ENCODE assay signal across 7 mouse cellular contexts in genomic region chr7:19517652-19518365, GRCm38 (mm10). TPM values are rescaled to one million over a fixed set of nuclear protein-coding genes. Genes with fewer than 3 reads are reported as not detected.
A peak's percentile ranks its signal among the peaks of the same experiment; 100 is the strongest.
DNase-seq lines count a peak whose midpoint lies in the region; ATAC-seq and TF ChIP-seq lines count a peak whose summit lies in the region.

Gene Nkpd1 (plus strand): TSS chr7:19517838.

- peak within 1 kb of the TSS; percentile 22; the same call in 1 of the 2 replicates for H3K9ac ChIP-seq in forebrain, postnatal 0 days
- 0 out of 2 replicates have a peak within 1 kb of the TSS, but pooled peaks have one; percentile 2 for H3K9ac ChIP-seq in lung, embryonic 15.5 days

- 5% methylated on average over 27 of the region's 29 CpGs for WGBS in lung, adult 2 months
- 4% methylated on average over 22 of the region's 29 CpGs for WGBS in forebrain, postnatal 0 days
- WGBS in lung, embryonic 15.5 days, result 4% methylated on average over 21 of the region's 29 CpGs
- 5% methylated on average over 21 of the region's 29 CpGs for WGBS in thymus, adult 2 months

- H3K9me3 ChIP-seq in forebrain, postnatal 0 days (ENCODE audit: low read length), result no peaks in the 10 kb centered on the region
- no peaks in the 10 kb centered on the region for H3K9me3 ChIP-seq in lung, embryonic 15.5 days

- no peak within 1 kb of the TSS for H3K4me3 ChIP-seq in lung, adult 2 months (replicated peaks; ENCODE audit: extremely low read depth, low read depth, low read length)
- H3K4me3 ChIP-seq in forebrain, postnatal 0 days (ENCODE audit: low read depth, low read length), result peak within 1 kb of the TSS; percentile 17; the same call in 1 of the 2 replicates
- H3K4me3 ChIP-seq in lung, embryonic 15.5 days, result no peak within 1 kb of the TSS
- H3K4me3 ChIP-seq in thymus, adult 2 months (ENCODE audit: control insufficient read depth, insufficient read depth, low read length), result no peak within 1 kb of the TSS

- no peak for DNase-seq in lung, adult 2 months
- no peak for DNase-seq in lung, postnatal 25 days (ENCODE audit: low spot score)
- DNase-seq in cerebellum, postnatal 14 days, result peak; percentile 51 to 68
- DNase-seq in forebrain, postnatal 0 days, result peak; percentile 24
- DNase-seq in urinary bladder, postnatal 25 days (ENCODE audit: low spot score), result peak; percentile 44
- no peak for DNase-seq in thymus, adult 2 months

- peak; percentile 55 for TF ChIP-seq CTCF in lung, adult 2 months (IDR thresholded peaks at IDR 0.05; ENCODE audit: insufficient read depth, low read length)
- peak; percentile 68 for TF ChIP-seq CTCF in forebrain, postnatal 0 days (IDR thresholded peaks at IDR 0.05; ENCODE audit: low read depth)
- no peak for TF ChIP-seq CTCF in thymus, adult 2 months (IDR thresholded peaks at IDR 0.05; ENCODE audit: borderline replicate concordance, control insufficient read depth, extremely low read depth, insufficient read depth, low read length, poor library complexity)

- peak; percentile 55; the same call in 1 of the 2 replicates for ATAC-seq in forebrain, postnatal 0 days
- ATAC-seq in lung, embryonic 15.5 days (ENCODE audit: borderline replicate concordance, extremely low read depth, low FRiP score, low TSS enrichment), result peak; percentile 7; the same call in 1 of the 2 replicates

- peak within 1 kb of the TSS; percentile 52 for H3K4me2 ChIP-seq in forebrain, postnatal 0 days (ENCODE audit: low read depth)
- peak within 1 kb of the TSS; percentile 45 for H3K4me2 ChIP-seq in lung, embryonic 15.5 days

- peaks cover 40% of the 10 kb centered on the region for H3K27me3 ChIP-seq in forebrain, postnatal 0 days (ENCODE audit: insufficient read depth, low read length)
- peaks cover 63% of the 10 kb centered on the region for H3K27me3 ChIP-seq in lung, embryonic 15.5 days
- peaks cover 9% of the 10 kb centered on the region; the same call in 1 of the 2 replicates for H3K27me3 ChIP-seq in thymus, adult 2 months (ENCODE audit: control insufficient read depth, insufficient read depth, low read length)

- H3K27ac ChIP-seq in forebrain, postnatal 0 days (ENCODE audit: low read depth, low read length), result no peak within 1 kb of the TSS
- no peak within 1 kb of the TSS for H3K27ac ChIP-seq in lung, embryonic 15.5 days
- no peak within 1 kb of the TSS for H3K27ac ChIP-seq in thymus, adult 2 months (ENCODE audit: control insufficient read depth, insufficient read depth, low read length)

- H3K4me1 ChIP-seq in lung, adult 2 months (ENCODE audit: control insufficient read depth, insufficient read depth, low read length), result peaks cover 2% of the 10 kb centered on the region
- peaks cover 3% of the 10 kb centered on the region; the same call in 1 of the 2 replicates for H3K4me1 ChIP-seq in forebrain, postnatal 0 days (ENCODE audit: insufficient read depth)
- peaks cover 16% of the 10 kb centered on the region for H3K4me1 ChIP-seq in lung, embryonic 15.5 days
- 0 out of 2 replicates have a peak, but pooled peaks cover under 1% of the 10 kb centered on the region for H3K4me1 ChIP-seq in thymus, adult 2 months (replicated peaks; ENCODE audit: control insufficient read depth, insufficient read depth, low read length)

- no peaks in the 10 kb centered on the region for H3K36me3 ChIP-seq in forebrain, postnatal 0 days (ENCODE audit: insufficient read depth)
- no peaks in the 10 kb centered on the region for H3K36me3 ChIP-seq in lung, embryonic 15.5 days
- H3K36me3 ChIP-seq in thymus, adult 2 months (ENCODE audit: control insufficient read depth, insufficient read depth, low read length), result no peaks in the 10 kb centered on the region

- TF ChIP-seq POLR2A in lung, adult 2 months (IDR thresholded peaks at IDR 0.05; ENCODE audit: borderline replicate concordance, extremely low read depth, low read depth, low read length), result no peak
- TF ChIP-seq POLR2A in thymus, adult 2 months (IDR thresholded peaks at IDR 0.05; ENCODE audit: control insufficient read depth, extremely low read depth, insufficient read depth, low read length, poor library complexity), result no peak

RNA-seq across cellular contexts. Expression of gene Nkpd1, which starts in this region (rescaled TPM):
- polyA plus RNA-seq in lung, adult 2 months (2012; rRNA removed), result 0.62 and 17.3 TPM in 2 replicates
- 2.0 and 3.4 TPM in 2 replicates for total RNA-seq in forebrain, postnatal 0 days (2014; rRNA removed)
- 1.1 and 2.3 TPM in 2 replicates for polyA plus RNA-seq in forebrain, postnatal 0 days (2015; fragmentation: Nextera tagmentation; extraction: Ambion mirVana)
- polyA plus RNA-seq in lung, embryonic 15.5 days (2015; fragmentation: Nextera tagmentation; extraction: Ambion mirVana), result 0.20 TPM in 1 of 2 replicates, not detected in the other
- polyA plus RNA-seq in thymus, adult 2 months (2012; rRNA removed), result 1.1 and 1.2 TPM in 2 replicates

Comparison
In these comparisons a context has a peak if more than half of its experiments do, and no peak if none do; other contexts are left out.
1. Peak in ATAC-seq, H3K9ac ChIP-seq and H3K4me2 ChIP-seq in lung, embryonic 15.5 days; RNA of the gene not detected or under 1 TPM.
2. DNase-seq: peak in cerebellum, postnatal 14 days (2 of 2), forebrain, postnatal 0 days (single experiment) and urinary bladder, postnatal 25 days (single experiment); none in lung, adult 2 months (single experiment), lung, postnatal 25 days (single experiment) and thymus, adult 2 months (single experiment).